Mouse (Mus musculus) CH12.LX (cell line): Measurements from ENCODE around the gene Yae1d1. TPM values are rescaled to one million over a fixed set of nuclear protein-coding genes. Genes with fewer than 3 reads are reported as not detected.

Experiments
- DNase-seq: peaks from one replicate; pipeline ENCODE4 v3.0.0-alpha.2; 2013; ENCODE audit errors: extremely low read depth
- H3K27ac ChIP-seq: 2 replicates; pipeline ENCODE4 v1.5.1; 2012; ENCODE audit warnings: low read depth, mild to moderate bottlenecking, control low read depth, moderate library complexity; ENCODE audit not compliant: insufficient read depth
- H3K27me3 ChIP-seq: replicated peaks from 2 replicates; pipeline ENCODE3; 2012; ENCODE audit warnings: inconsistent platforms
- H3K36me3 ChIP-seq, 2 experiments: replicated peaks in 1 of 2; 2 replicates each; pipeline versions ENCODE3 to v1.6.1; 2012; ENCODE audit warnings: inconsistent platforms in 1 of 2, low read length in 1 of 2, mild to moderate bottlenecking in 1 of 2, mixed read lengths in 1 of 2, moderate library complexity in 1 of 2; ENCODE audit not compliant: control insufficient read depth in 1 of 2, insufficient read depth in 1 of 2
- H3K4me1 ChIP-seq, 2 experiments: 2 replicates each; pipeline ENCODE4 v1.6.1; 2012; ENCODE audit warnings: inconsistent platforms in 1 of 2, moderate library complexity in 1 of 2; ENCODE audit not compliant: insufficient read depth in 2 of 2, control insufficient read depth in 1 of 2
- H3K4me2 ChIP-seq: 2 replicates; pipeline ENCODE4 v1.6.1; 2012; ENCODE audit warnings: low read depth, mild to moderate bottlenecking, control low read depth; ENCODE audit not compliant: poor library complexity, insufficient read depth, severe bottlenecking
- H3K4me3 ChIP-seq, 3 experiments: fragments of 150-350 bp in 1 of 3; sonication (generic) in 1 of 3; replicated peaks in 1 of 3; 2 replicates each; pipeline versions ENCODE3 to v1.5.1; 2011 to 2012; ENCODE audit warnings: low read depth in 2 of 3, low read length in 2 of 3, mild to moderate bottlenecking in 2 of 3, moderate library complexity in 2 of 3, control low read depth in 1 of 3, improper control_type of control experiment in 1 of 3, inconsistent platforms in 1 of 3, mixed read lengths in 1 of 3; ENCODE audit not compliant: poor library complexity in 1 of 3
- H3K79me2 ChIP-seq: replicated peaks from 2 replicates; pipeline ENCODE4 v1.6.1; 2012; ENCODE audit warnings: mild to moderate bottlenecking, moderate library complexity; ENCODE audit not compliant: control insufficient read depth, poor library complexity, insufficient read depth, severe bottlenecking; ENCODE audit errors: extremely low read depth
- H3K9ac ChIP-seq: 2 replicates; pipeline ENCODE4 v1.6.1; 2012; ENCODE audit warnings: low read depth, mild to moderate bottlenecking, control low read depth, moderate library complexity; ENCODE audit not compliant: insufficient read depth
- H3K9me3 ChIP-seq: replicated peaks from 2 replicates; pipeline ENCODE3; 2012; ENCODE audit warnings: low read length, inconsistent platforms, mixed read lengths
- CTCF ChIP-seq, 2 experiments: IDR thresholded peaks in 1 of 2; conservative IDR thresholded peaks in 1 of 2; 2 replicates each; pipeline ENCODE4 v1.5.1; 2011 to 2012; ENCODE audit warnings: low read depth in 2 of 2, low read length in 2 of 2, improper control_type of control experiment in 1 of 2, inconsistent platforms in 1 of 2, mild to moderate bottlenecking in 1 of 2, moderate library complexity in 1 of 2
- ELF1 ChIP-seq: IDR thresholded peaks from 2 replicates; pipeline ENCODE4 v1.6.1; 2014; ENCODE audit warnings: low read depth, mild to moderate bottlenecking, inconsistent platforms, low read length, improper control_type of control experiment
- ETS1 ChIP-seq: conservative IDR thresholded peaks from 2 replicates; pipeline ENCODE4 v1.6.1; 2012; ENCODE audit warnings: low read depth, mild to moderate bottlenecking, inconsistent platforms, low read length, improper control_type of control experiment, moderate library complexity
- MAFK ChIP-seq: IDR thresholded peaks from 2 replicates; pipeline ENCODE4 v1.6.1; 2011; ENCODE audit warnings: low read length, improper control_type of control experiment; ENCODE audit not compliant: insufficient replicate concordance
- POLR2A ChIP-seq: IDR thresholded peaks from 2 replicates; pipeline ENCODE4 v1.6.1; 2011; ENCODE audit warnings: low read depth, mild to moderate bottlenecking, improper control_type of control experiment, low read length
- RAD21 ChIP-seq: IDR thresholded peaks from 2 replicates; pipeline ENCODE4 v1.6.1; 2011; ENCODE audit warnings: low read depth, mild to moderate bottlenecking, low read length, improper control_type of control experiment, moderate library complexity
- SIN3A ChIP-seq: IDR thresholded peaks from 2 replicates; pipeline ENCODE4 v1.6.1; 2012; ENCODE audit warnings: low read length, improper control_type of control experiment, inconsistent platforms
- SMC3 ChIP-seq: IDR thresholded peaks from 2 replicates; pipeline ENCODE4 v1.6.1; 2011; ENCODE audit warnings: low read depth, low read length, improper control_type of control experiment
- USF2 ChIP-seq: conservative IDR thresholded peaks from 2 replicates; pipeline ENCODE4 v1.6.1; 2011; ENCODE audit warnings: low read depth, low read length, improper control_type of control experiment
- ZC3H11A ChIP-seq: IDR thresholded peaks from 2 replicates; pipeline ENCODE4 v1.6.1; 2012; ENCODE audit warnings: low read depth, mild to moderate bottlenecking, inconsistent platforms, low read length, improper control_type of control experiment
- dilution Hi-C: fragments of 300-500 bp; cut with MboI; formaldehyde crosslinking; loops from 2 replicates; pipeline ENCODE4 v1.14.3; 2020; ENCODE audit warnings: low sequenced_read_pairs; ENCODE audit not compliant: extremely low pct_unique_long_range_greater_than_20kb, extremely low pct_ligation_motif_present
- in situ Hi-C: fragments of 300-500 bp; cut with MboI; formaldehyde crosslinking; loops from 3 replicates; pipeline ENCODE4 v1.14.3; 2019; ENCODE audit warnings: low sequenced_read_pairs, low pct_ligation_motif_present, low pct_unique_long_range_greater_than_20kb, mixed read lengths
- polyA plus RNA-seq: library from polyadenylated mRNA; unstranded; fragments of >175 nt; gene quantifications from 2 replicates; pipeline ENCODE4 v1.2.1, GENCODE M21; 2012; ENCODE audit warnings: low read depth; ENCODE audit not compliant: insufficient read length
- total RNA-seq, 2 experiments: library from RNA; depleted of rRNA; stranded (reverse); fragments of 300-350 nt in 1 of 2; fragments of >200 nt in 1 of 2; gene quantifications; 2 replicates each; pipeline ENCODE4 v1.2.3; 2012 to 2014

The Yae1d1 gene
- total and polyA plus RNA-seq, 3 experiments: 18.7 to 54.3 (median 26.0) TPM

DNA sequence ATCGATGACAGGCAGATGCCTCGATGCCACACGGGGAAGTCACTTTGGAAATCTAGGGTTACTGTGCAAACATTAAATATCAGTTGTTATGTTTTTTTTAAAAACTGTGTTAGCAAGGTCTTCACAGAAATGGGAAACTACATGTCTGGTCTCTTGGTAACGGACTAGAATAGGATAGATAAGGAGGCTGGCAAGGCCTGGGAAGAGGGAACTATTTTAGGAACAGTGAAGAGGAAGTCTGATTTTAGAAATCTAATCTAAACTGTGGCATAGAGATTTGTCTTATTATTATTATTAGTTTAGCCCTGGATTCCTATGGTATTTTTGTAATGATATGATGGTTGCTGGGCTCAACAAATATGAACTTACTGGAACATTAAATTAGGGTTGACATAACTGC, 1.1 kb downstream of the Yae1d1 start:
- TF ChIP-seq SIN3A (peak; percentile 27; the same call in 1 of the 2 replicates), ELF1 (no peak), SMC3 (no peak), USF2 (no peak)
- no peaks in the 10 kb centered on the region for H3K27me3 ChIP-seq
- in situ Hi-C loops: loop anchor here (10.0 to 25.0 kb wide), 2 partner anchors 47 to 255 kb away; partner anchors contain the start of gene Rala
- peak overlapping the region in 2 of 3 experiments; percentile 94 to 95 for H3K4me3 ChIP-seq
- dilution Hi-C loops: no loop called here
- H3K9me3 ChIP-seq: no peaks in the 10 kb centered on the region
- peaks cover 0 to 14% of the 10 kb centered on the region in 2 experiments; a peak in 2 of 4 replicates for H3K4me1 ChIP-seq
- no peak overlapping the region for H3K27ac ChIP-seq
- H3K36me3 ChIP-seq: peaks cover 10 to 20% of the 10 kb centered on the region in 2 experiments
- H3K4me2 ChIP-seq: peak overlapping the region; percentile 44; the same call in 1 of the 2 replicates
- peaks cover 9% of the 10 kb centered on the region for H3K79me2 ChIP-seq
- no peak for DNase-seq
- no peak overlapping the region; the same call in 1 of the 2 replicates for H3K9ac ChIP-seq

DNA sequence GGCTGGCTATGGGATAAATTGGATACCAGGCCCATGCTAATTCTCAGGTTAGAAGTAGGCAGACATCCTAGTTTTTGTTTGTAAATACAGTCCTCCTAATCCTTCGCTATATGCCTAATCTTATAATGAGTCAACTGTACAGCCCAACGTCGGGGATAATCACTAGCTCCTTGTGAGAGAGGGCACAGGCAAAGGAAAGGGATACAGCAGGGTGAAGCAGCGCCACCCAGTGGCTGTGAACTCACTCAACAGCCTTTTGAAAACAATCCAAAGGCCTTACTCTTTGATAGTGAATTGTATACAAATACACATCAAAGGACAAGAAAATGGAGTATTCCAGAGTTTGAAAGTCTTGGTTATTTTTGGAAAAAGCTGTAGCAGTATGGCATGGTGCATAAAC, 10.0 kb downstream of the Yae1d1 start:
- Histone ChIP-seq H3K4me1 (no peaks in the 10 kb centered on the region), H3K27me3 (no peaks in the 10 kb centered on the region)
- TF ChIP-seq POLR2A (no peak), CTCF (conservative IDR thresholded peaks at IDR 0.05 in 1 of 2, IDR thresholded peaks at IDR 0.05 in 1 of 2; ENCODE audit: low read depth in 2 of 2, low read length in 2 of 2) (peak; percentile 48 to 78), ZC3H11A (peak; percentile 7; the same call in 1 of the 2 replicates), SMC3 (peak; percentile 84), ETS1 (no peak), RAD21 (peak; percentile 81)
- TF ChIP-seq, all 38 proteins: peak for 4
- H3K36me3 ChIP-seq: peaks cover 27 to 66% of the 10 kb centered on the region in 2 experiments
- H3K9me3 ChIP-seq: peaks cover 10% of the 10 kb centered on the region
- dilution Hi-C loops: no loop called here
- no peak overlapping the region for H3K4me3 ChIP-seq
- H3K9ac ChIP-seq: no peak overlapping the region
- in situ Hi-C loops: loop anchor here (25.0 kb wide), 1 partner anchor 246 kb away; no protein-coding TSS in a partner anchor
- H3K79me2 ChIP-seq: no peaks in the 10 kb centered on the region
- H3K4me2 ChIP-seq: no peak overlapping the region
- no peak overlapping the region for H3K27ac ChIP-seq
- DNase-seq: peak; percentile 61

DNA sequence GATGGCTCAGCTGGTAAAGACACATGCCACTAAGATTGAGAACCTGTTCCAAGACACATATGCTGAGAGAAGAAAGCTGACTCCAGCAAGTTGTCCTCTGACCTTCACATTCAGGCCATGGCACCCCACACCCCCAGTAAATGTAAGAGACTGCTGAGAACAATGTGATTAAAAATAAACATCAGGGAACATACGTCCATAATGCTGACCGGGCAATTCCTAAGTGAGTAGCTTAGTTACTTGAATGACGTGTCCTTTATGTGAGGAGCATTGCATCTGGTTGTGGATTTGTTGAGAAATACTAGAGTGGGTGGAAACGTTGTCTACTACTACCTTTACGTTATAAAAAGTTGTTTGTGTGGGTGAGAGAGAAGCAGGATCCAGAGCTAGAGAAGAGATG, 10.5 kb downstream of the Yae1d1 start:
- Histone ChIP-seq H3K27ac (no peak overlapping the region), H3K4me2 (no peak overlapping the region), H3K4me3 (no peak overlapping the region), H3K9ac (no peak overlapping the region), H3K79me2 (no peaks in the 10 kb centered on the region), H3K36me3 (peaks cover 25 to 62% of the 10 kb centered on the region in 2 experiments), H3K27me3 (no peaks in the 10 kb centered on the region)
- dilution Hi-C loops: no loop called here
- in situ Hi-C loops: loop anchor here (25.0 kb wide), 1 partner anchor 245 kb away; no protein-coding TSS in a partner anchor
- no peak for DNase-seq
- TF ChIP-seq MAFK: peak; percentile 71
- TF ChIP-seq SMC3: no peak
- TF ChIP-seq, all 38 proteins: peak for 1
- H3K4me1 ChIP-seq: no peaks in the 10 kb centered on the region
- H3K9me3 ChIP-seq: peaks cover 11% of the 10 kb centered on the region
